Mouse (Mus musculus): Measurements from ENCODE around the gene Asic1. TPM values are rescaled to one million over a fixed set of nuclear protein-coding genes. Genes with fewer than 3 reads are reported as not detected.
"Not testable (repeated sequence)": the region's sequence is repeated elsewhere in the genome, so short reads cannot be mapped to it uniquely, and the experiment has no call there.

The Asic1 gene
- polyA plus RNA-seq, 1 experiment from 2014 or later = 66.0 TPM

DNA sequence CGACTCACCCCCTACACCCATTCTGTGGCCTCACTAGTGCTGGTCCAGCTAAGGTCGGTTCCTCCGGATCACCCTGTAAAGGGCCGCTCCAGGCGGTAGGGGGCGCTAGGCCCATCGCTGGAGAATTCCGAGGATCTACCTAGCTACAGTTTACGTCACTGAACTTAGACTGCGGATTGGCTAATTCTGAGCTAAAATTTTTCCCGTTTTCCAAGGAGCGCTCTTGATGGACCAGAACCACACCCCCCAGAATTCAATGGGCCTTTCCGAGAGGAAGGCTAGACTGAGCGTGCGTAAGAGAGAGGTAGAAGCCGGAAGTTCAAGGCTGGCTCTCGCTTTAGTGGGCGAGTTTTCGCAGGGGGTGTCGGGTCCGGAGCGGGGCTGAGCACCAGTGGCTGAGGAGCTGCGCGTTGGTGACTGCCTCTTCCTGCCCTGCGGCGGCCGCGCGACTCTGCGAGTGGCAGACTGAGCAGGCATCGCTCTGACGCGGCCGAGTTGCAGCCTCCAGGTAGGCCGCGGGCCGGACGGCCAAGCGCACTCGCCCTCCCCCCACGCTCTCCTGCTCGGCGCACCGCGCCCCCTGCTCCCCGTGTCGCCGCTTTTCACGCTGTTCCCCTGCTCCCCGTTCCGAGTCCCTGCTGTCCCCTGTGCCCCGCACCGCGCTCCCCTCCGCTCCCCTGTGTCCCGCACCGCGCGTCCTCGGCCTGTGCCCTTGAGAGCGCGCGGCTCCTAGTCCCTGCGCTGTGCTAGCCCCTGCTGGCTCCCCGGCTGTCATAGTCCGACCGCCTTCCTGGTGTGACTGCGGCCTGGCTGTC lies 55.4 kb downstream of the Asic1 start, which contains the start of gene Cox14:
Cox14 (plus strand) TSS at position 278 of the 815 bp plus-strand sequence.
- H3K27me3 ChIP-seq (ENCODE audit: control insufficient read depth, insufficient read depth, low read length) = no peaks in the 10 kb centered on the region
- peak within 1 kb of the TSS; percentile 80 for H3K4me2 ChIP-seq (ENCODE audit: low read depth, low read length)
- under 1% methylated on average over 49 of the region's 68 CpGs for WGBS
- H3K4me1 ChIP-seq (ENCODE audit: control insufficient read depth, insufficient read depth, low read length) = peaks cover 13% of the 10 kb centered on the region
- peak within 1 kb of the TSS; percentile 91 for H3K9ac ChIP-seq (replicated peaks; ENCODE audit: low read depth, low read length)
- H3K4me3 ChIP-seq (ENCODE audit: low read depth, low read length) = peak within 1 kb of the TSS; percentile 89
- peak; percentile 95 for ATAC-seq (ENCODE audit: low read depth)
- H3K36me3 ChIP-seq (ENCODE audit: control insufficient read depth, insufficient read depth, low read length) = peaks cover 21% of the 10 kb centered on the region
- no peaks in the 10 kb centered on the region for H3K9me3 ChIP-seq (ENCODE audit: control insufficient read depth, low read length)
- peak within 1 kb of the TSS; percentile 89 for H3K27ac ChIP-seq (ENCODE audit: low read depth, low read length)

DNA sequence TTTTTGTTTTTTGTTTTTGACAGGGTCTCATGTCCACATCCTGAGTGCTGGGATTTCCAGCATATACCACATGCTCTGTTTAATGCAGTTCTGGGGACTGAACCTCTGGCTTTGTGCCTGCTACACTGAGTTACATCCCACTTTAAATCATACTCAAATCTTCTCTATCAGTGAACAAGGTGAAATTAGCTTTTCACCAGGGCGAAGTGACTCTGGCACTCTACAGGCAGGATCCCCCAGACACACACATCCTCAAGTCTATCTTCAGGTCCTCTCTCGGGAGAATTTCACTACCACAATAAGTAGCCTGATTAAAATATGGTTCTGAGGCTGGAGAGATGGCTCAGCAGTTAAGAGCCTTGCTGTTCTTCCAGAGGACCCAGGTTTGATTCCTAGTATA lies 56.4 kb downstream of the Asic1 start:
- 81% methylated on average over 2 of the region's 2 CpGs for WGBS
- Histone ChIP-seq H3K4me2 (ENCODE audit: low read depth, low read length) (peak overlapping the region; percentile 80), H3K9me3 (ENCODE audit: control insufficient read depth, low read length) (no peaks in the 10 kb centered on the region), H3K36me3 (ENCODE audit: control insufficient read depth, insufficient read depth, low read length) (peaks cover 15% of the 10 kb centered on the region; the same call in 1 of the 2 replicates), H3K4me3 (ENCODE audit: low read depth, low read length) (peak overlapping the region; percentile 89), H3K9ac (replicated peaks; ENCODE audit: low read depth, low read length) (peak overlapping the region; percentile 91), H3K27me3 (ENCODE audit: control insufficient read depth, insufficient read depth, low read length) (no peaks in the 10 kb centered on the region), H3K27ac (ENCODE audit: low read depth, low read length) (no peak overlapping the region), H3K4me1 (ENCODE audit: control insufficient read depth, insufficient read depth, low read length) (peaks cover 13% of the 10 kb centered on the region)
- ATAC-seq (ENCODE audit: low read depth) = no peak

DNA sequence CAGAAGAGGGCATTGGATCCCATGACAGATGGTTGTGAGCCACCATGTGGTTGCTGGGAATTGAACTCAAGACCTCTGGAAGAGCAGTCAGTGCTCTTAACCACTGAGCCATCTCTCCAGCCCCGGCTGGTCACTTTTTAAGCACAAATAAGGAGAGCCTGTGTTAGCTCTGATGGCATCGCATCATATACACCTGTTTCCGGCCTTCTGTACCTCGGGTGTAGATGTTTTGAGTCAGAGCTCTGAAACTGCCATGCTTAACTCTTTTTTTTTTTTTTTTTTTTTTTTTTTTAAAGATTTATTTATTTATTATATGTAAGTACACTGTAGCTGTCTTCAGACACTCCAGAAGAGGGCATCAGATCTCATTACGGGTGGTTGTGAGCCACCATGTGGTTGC lies 56.9 kb downstream of the Asic1 start:
- Histone ChIP-seq H3K36me3 (ENCODE audit: control insufficient read depth, insufficient read depth, low read length) (peaks cover 15% of the 10 kb centered on the region; the same call in 1 of the 2 replicates), H3K4me1 (ENCODE audit: control insufficient read depth, insufficient read depth, low read length) (peaks cover 13% of the 10 kb centered on the region)
- WGBS = 94% methylated on average over 4 of the region's 5 CpGs
- not testable (repeated sequence) for H3K4me3 ChIP-seq (ENCODE audit: low read depth, low read length); H3K27me3 ChIP-seq (ENCODE audit: control insufficient read depth, insufficient read depth, low read length); ATAC-seq (ENCODE audit: low read depth); H3K4me2 ChIP-seq (ENCODE audit: low read depth, low read length); H3K9ac ChIP-seq (replicated peaks; ENCODE audit: low read depth, low read length); H3K27ac ChIP-seq (ENCODE audit: low read depth, low read length); H3K9me3 ChIP-seq (ENCODE audit: control insufficient read depth, low read length)

DNA sequence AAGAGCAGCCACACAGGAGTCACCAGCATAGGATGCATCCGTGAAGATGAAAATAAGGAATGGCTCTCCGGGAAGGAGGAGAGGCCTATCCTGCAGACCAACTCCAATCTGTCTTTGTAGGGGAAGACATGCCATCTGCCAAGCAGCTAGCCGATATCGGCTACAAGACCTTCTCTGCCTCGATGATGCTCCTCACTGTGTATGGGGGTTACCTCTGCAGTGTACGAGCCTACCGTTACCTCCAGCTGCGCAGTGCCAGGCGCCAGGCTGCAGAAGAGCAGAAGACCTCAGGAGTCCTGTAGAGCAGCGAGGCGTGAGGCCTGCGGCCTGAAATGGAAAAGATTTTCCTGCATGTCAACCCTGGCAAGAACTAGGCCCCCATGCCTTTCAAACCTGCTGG lies 57.4 kb downstream of the Asic1 start:
- WGBS = 94% methylated on average over 12 of the region's 12 CpGs
- Histone ChIP-seq H3K9ac (replicated peaks; ENCODE audit: low read depth, low read length) (no peak overlapping the region), H3K27me3 (ENCODE audit: control insufficient read depth, insufficient read depth, low read length) (no peaks in the 10 kb centered on the region), H3K4me1 (ENCODE audit: control insufficient read depth, insufficient read depth, low read length) (peaks cover 13% of the 10 kb centered on the region), H3K9me3 (ENCODE audit: control insufficient read depth, low read length) (no peaks in the 10 kb centered on the region), H3K27ac (ENCODE audit: low read depth, low read length) (no peak overlapping the region), H3K4me3 (ENCODE audit: low read depth, low read length) (no peak overlapping the region), H3K4me2 (ENCODE audit: low read depth, low read length) (no peak overlapping the region), H3K36me3 (ENCODE audit: control insufficient read depth, insufficient read depth, low read length) (peaks cover 12% of the 10 kb centered on the region; the same call in 1 of the 2 replicates)
- ATAC-seq (ENCODE audit: low read depth) = no peak

DNA sequence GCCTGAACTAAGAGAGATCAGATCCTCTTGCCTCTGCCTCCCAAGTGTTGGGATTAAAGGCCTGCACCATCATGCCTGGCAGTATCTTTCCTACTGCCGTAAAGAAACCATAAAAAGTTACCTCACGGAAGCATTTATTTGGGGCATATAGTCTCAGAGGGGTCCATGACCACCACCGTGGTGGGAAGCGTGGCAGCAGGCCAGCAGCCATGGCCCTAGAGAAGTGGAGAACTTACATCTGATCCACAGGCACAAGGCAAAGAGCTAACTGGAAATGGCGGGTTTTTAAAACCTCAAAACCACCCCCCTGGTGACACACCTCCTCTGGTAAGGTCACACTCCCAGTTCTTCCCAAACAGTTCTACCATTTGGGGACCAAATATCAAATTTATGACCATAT lies 58.0 kb downstream of the Asic1 start:
- no peak for ATAC-seq (ENCODE audit: low read depth)
- peaks cover 11% of the 10 kb centered on the region; the same call in 1 of the 2 replicates for H3K36me3 ChIP-seq (ENCODE audit: control insufficient read depth, insufficient read depth, low read length)
- no peaks in the 10 kb centered on the region for H3K9me3 ChIP-seq (ENCODE audit: control insufficient read depth, low read length)
- no peak overlapping the region for H3K27ac ChIP-seq (ENCODE audit: low read depth, low read length)
- no peak overlapping the region for H3K4me2 ChIP-seq (ENCODE audit: low read depth, low read length)
- no peaks in the 10 kb centered on the region for H3K27me3 ChIP-seq (ENCODE audit: control insufficient read depth, insufficient read depth, low read length)
- no peak overlapping the region for H3K4me3 ChIP-seq (ENCODE audit: low read depth, low read length)
- 95% methylated on average over 5 of the region's 5 CpGs for WGBS
- no peak overlapping the region for H3K9ac ChIP-seq (replicated peaks; ENCODE audit: low read depth, low read length)
- peaks cover 13% of the 10 kb centered on the region for H3K4me1 ChIP-seq (ENCODE audit: control insufficient read depth, insufficient read depth, low read length)

DNA sequence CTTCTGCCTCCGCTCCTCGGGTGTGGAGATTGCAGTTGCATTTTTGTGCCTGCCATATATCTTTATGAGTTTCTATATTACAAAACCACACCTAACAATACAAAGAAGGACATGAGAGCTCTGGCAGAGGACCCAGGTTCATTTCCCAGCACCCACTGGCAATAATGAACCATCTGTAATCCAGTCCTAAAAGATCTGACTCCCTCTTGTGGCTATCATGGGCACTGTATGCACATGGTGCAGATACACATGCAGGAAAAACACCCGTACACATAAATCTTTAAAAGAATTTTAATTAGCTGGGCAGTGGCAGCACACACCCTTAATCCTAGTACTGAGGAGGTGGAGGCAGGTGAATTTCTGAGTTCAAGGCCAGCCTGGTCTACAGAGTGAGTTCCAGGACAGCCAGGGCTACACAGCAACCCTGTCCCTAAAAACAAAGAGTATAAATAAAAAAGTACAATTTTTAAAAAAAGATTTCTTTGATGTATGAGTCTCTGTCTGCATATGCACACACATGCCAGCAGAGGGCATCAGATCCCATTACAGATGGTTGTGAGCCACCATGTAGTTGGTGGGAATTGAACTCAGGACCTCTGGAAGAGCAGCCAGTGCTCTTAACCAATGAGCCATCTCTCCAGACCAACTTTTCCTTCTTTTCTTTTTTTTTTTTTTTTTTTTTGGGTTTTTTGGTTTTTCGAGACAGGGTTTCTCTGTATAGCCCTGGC lies 59.1 kb downstream of the Asic1 start:
- ATAC-seq (ENCODE audit: low read depth) = no peak
- Histone ChIP-seq H3K4me2 (ENCODE audit: low read depth, low read length) (no peak overlapping the region), H3K9me3 (ENCODE audit: control insufficient read depth, low read length) (no peaks in the 10 kb centered on the region), H3K9ac (replicated peaks; ENCODE audit: low read depth, low read length) (no peak overlapping the region), H3K27me3 (ENCODE audit: control insufficient read depth, insufficient read depth, low read length) (no peaks in the 10 kb centered on the region), H3K36me3 (ENCODE audit: control insufficient read depth, insufficient read depth, low read length) (peaks cover 13% of the 10 kb centered on the region; the same call in 1 of the 2 replicates), H3K4me1 (ENCODE audit: control insufficient read depth, insufficient read depth, low read length) (peaks cover 11% of the 10 kb centered on the region), H3K4me3 (ENCODE audit: low read depth, low read length) (no peak overlapping the region), H3K27ac (ENCODE audit: low read depth, low read length) (no peak overlapping the region)
- WGBS = 97% methylated on average over 3 of the region's 4 CpGs

DNA sequence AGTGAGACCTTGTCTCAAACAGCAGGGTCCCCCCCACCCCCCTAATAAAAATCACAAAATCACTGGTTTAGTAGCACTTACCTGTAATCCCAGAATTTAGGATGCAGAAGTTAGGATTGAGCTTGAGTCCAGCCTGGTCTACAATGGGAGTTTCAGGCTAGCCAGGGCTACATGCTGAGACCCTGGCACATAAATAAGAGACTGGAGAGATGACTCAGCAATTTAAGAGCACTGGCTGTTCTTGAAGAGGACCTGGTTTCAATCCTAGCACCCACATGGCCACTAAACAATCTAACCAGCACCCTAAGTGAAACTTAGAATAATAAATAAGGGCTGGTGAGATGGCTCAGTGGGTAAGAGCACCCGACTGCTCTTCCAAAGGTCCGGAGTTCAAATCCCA lies 61.0 kb downstream of the Asic1 start:
- Histone ChIP-seq H3K27me3 (ENCODE audit: control insufficient read depth, insufficient read depth, low read length) (no peaks in the 10 kb centered on the region), H3K36me3 (ENCODE audit: control insufficient read depth, insufficient read depth, low read length) (peaks cover 27% of the 10 kb centered on the region), H3K9ac (replicated peaks; ENCODE audit: low read depth, low read length) (no peak overlapping the region), H3K4me1 (ENCODE audit: control insufficient read depth, insufficient read depth, low read length) (peaks cover 5% of the 10 kb centered on the region; the same call in 1 of the 2 replicates), H3K4me3 (ENCODE audit: low read depth, low read length) (no peak overlapping the region), H3K27ac (ENCODE audit: low read depth, low read length) (no peak overlapping the region), H3K9me3 (ENCODE audit: control insufficient read depth, low read length) (no peaks in the 10 kb centered on the region), H3K4me2 (ENCODE audit: low read depth, low read length) (no peak overlapping the region)
- no peak for ATAC-seq (ENCODE audit: low read depth)
- 97% methylated on average over 2 of the region's 2 CpGs for WGBS

DNA sequence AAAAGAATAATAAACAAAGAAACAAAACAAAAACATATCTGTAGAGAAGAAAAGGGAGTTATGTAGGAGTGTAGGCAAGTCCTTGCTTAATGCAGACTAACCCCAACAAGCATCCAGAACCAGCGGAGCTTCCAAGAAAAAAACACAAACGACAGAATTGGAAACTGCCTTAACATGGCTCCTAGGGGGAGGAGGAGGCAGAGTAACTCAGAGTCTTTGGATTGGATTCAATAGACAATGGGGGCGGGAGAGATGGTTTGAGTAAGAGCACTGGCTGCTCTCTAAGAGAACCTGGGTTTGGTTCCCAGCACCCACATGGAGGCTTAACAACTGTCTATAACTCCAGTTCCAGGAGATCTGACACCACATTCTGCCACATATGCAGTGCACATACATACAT lies 61.5 kb downstream of the Asic1 start:
- no peaks in the 10 kb centered on the region for H3K27me3 ChIP-seq (ENCODE audit: control insufficient read depth, insufficient read depth, low read length)
- H3K27ac ChIP-seq (ENCODE audit: low read depth, low read length) = no peak overlapping the region
- H3K9me3 ChIP-seq (ENCODE audit: control insufficient read depth, low read length) = no peaks in the 10 kb centered on the region
- ATAC-seq (ENCODE audit: low read depth) = no peak
- no peak overlapping the region for H3K4me3 ChIP-seq (ENCODE audit: low read depth, low read length)
- 93% methylated on average over 3 of the region's 3 CpGs for WGBS
- H3K9ac ChIP-seq (replicated peaks; ENCODE audit: low read depth, low read length) = no peak overlapping the region
- H3K36me3 ChIP-seq (ENCODE audit: control insufficient read depth, insufficient read depth, low read length) = peaks cover 32% of the 10 kb centered on the region
- no peak overlapping the region for H3K4me2 ChIP-seq (ENCODE audit: low read depth, low read length)
- H3K4me1 ChIP-seq (ENCODE audit: control insufficient read depth, insufficient read depth, low read length) = peaks cover under 1% of the 10 kb centered on the region; the same call in 1 of the 2 replicates

DNA sequence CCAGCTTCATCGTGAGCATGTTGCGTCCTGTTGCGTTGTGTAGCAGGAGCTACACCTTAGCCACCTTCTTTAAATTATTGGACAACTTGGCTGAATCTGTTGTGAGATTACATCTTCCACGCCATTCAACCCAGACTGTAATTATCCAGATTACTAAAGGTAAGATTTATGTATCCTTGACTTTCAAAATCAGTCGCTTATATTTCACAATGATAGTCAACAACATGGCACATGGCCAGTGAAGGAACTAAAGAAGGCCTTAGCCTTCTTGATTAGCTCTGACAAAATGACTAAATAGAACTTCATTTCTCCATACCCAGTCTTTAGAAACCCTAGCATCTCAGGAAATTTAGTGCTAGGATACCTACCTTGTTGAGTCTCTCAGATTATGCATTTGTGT lies 63.0 kb downstream of the Asic1 start:
- WGBS = 95% methylated on average over 5 of the region's 5 CpGs
- Histone ChIP-seq H3K9me3 (ENCODE audit: control insufficient read depth, low read length) (no peaks in the 10 kb centered on the region), H3K9ac (replicated peaks; ENCODE audit: low read depth, low read length) (no peak overlapping the region), H3K4me2 (ENCODE audit: low read depth, low read length) (no peak overlapping the region), H3K4me1 (ENCODE audit: control insufficient read depth, insufficient read depth, low read length) (no peaks in the 10 kb centered on the region), H3K36me3 (ENCODE audit: control insufficient read depth, insufficient read depth, low read length) (peaks cover 40% of the 10 kb centered on the region), H3K27ac (ENCODE audit: low read depth, low read length) (no peak overlapping the region), H3K4me3 (ENCODE audit: low read depth, low read length) (no peak overlapping the region), H3K27me3 (ENCODE audit: control insufficient read depth, insufficient read depth, low read length) (no peaks in the 10 kb centered on the region)
- no peak for ATAC-seq (ENCODE audit: low read depth)
